Mouse (Mus musculus) stomach, postnatal 0 days (tissue): ENCODE measurements at regions not wholly inside any gene's neighbourhood (a gene's known extent, or its start where the extent isn't known, plus 50 kb on each side); places are given as distances from the start of the nearest gene placed in this dataset.
"Not testable (repeated sequence)": the region's sequence is repeated elsewhere in the genome, so short reads cannot be mapped to it uniquely, and the experiment has no call there.

Source experiments
- CTCF ChIP-seq: IDR thresholded peaks from 2 replicates; pipeline ENCODE4 v1.5.1; 2016; ENCODE audit warnings: antibody characterized with exemption, low read depth, mild to moderate bottlenecking, moderate library complexity
- EP300 ChIP-seq: optimal IDR thresholded peaks from 2 replicates; pipeline ENCODE3; 2016; ENCODE audit warnings: antibody characterized with exemption

DNA sequence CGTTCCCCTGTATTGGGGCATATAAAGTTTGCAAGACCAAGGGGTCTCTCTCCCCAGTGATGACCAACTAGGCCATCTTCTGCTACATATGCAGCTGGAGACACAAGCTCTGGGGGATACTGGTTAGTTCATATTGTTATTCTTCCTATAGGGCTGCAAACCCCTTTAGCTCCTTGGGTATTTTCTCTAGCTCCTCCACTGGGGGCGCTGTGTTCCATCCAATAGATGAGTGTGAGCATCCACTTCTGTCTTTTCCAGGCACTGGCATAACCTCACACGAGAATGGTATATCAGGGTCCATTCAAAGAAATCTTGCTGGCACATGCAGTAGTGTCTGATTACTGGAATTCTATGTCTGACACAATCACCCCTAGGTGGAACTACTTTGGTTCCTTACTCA is 675.9 kb upstream of the Rag2 start:
- TF ChIP-seq CTCF, result peak; percentile 61
- TF ChIP-seq EP300, result not testable (repeated sequence)
